Mouse (Mus musculus) limb, embryonic 13.5 days (tissue): ENCODE results near the gene Castor2. TPM values are rescaled to one million over a fixed set of nuclear protein-coding genes. Genes with fewer than 3 reads are reported as not detected.

Experiments used
- ATAC-seq: fragments of 200-750 bp; cut with Nextera tagmentation; 2 replicates; pipeline ENCODE4 v1.8.0; 2017; ENCODE audit warnings: low read depth, moderate number of reproducible peaks, moderate TSS enrichment; ENCODE audit not compliant: low FRiP score
- H3K27ac ChIP-seq: fragments of 300-500 bp; sonication (generic); 2 replicates; pipeline ENCODE4 v1.5.1; 2015; ENCODE audit warnings: inconsistent platforms, mild to moderate bottlenecking, moderate library complexity
- H3K27me3 ChIP-seq: fragments of 300-500 bp; sonication (generic); 2 replicates; pipeline ENCODE4 v1.6.1; 2015; ENCODE audit warnings: mild to moderate bottlenecking, inconsistent platforms
- H3K36me3 ChIP-seq: fragments of 300-500 bp; sonication (generic); 2 replicates; pipeline ENCODE4 v1.6.1; 2015; ENCODE audit warnings: inconsistent platforms, mild to moderate bottlenecking, moderate library complexity
- H3K4me1 ChIP-seq: fragments of 300-500 bp; sonication (generic); 2 replicates; pipeline ENCODE4 v1.6.1; 2015; ENCODE audit warnings: inconsistent platforms
- H3K4me2 ChIP-seq: fragments of 300-500 bp; sonication (generic); replicated peaks from 2 replicates; pipeline ENCODE4 v1.6.1; 2015; ENCODE audit warnings: inconsistent platforms, mild to moderate bottlenecking, moderate library complexity
- H3K4me3 ChIP-seq: fragments of 300-500 bp; sonication (generic); 2 replicates; pipeline ENCODE4 v1.5.1; 2015; ENCODE audit warnings: moderate library complexity, mild to moderate bottlenecking, inconsistent platforms
- H3K9ac ChIP-seq: fragments of 300-500 bp; sonication (generic); 2 replicates; pipeline ENCODE4 v1.6.1; 2015; ENCODE audit warnings: mild to moderate bottlenecking, inconsistent platforms
- H3K9me3 ChIP-seq: fragments of 300-500 bp; sonication (generic); 2 replicates; pipeline ENCODE4 v1.6.1; 2016; ENCODE audit warnings: inconsistent platforms
- WGBS: fragments of 180-500 bp; shearing (Covaris S2); methylation state at CpG from one replicate; pipeline ENCODE4 v1.1.7; 2015; 5-methylcytosine and 5-hydroxymethylcytosine counted together
- polyA plus RNA-seq: library from polyadenylated mRNA; unstranded; fragments of >200 nt; fragmentation: Nextera tagmentation; extraction: Ambion mirVana; gene quantifications from 2 replicates; pipeline ENCODE4 v1.2.1, GENCODE M21; 2015

The Castor2 gene
- polyA plus RNA-seq, 1 experiment from 2014 or later: 10.4 TPM

- Histone ChIP-seq H3K4me1 (peaks cover 9% of the 10 kb centered on the region), H3K27me3 (peaks cover 3% of the 10 kb centered on the region; the same call in 1 of the 2 replicates), H3K9ac (no peak overlapping the region), H3K9me3 (no peaks in the 10 kb centered on the region; the same call in 1 of the 2 replicates), H3K27ac (no peak overlapping the region), H3K4me3 (no peak overlapping the region), H3K36me3 (no peaks in the 10 kb centered on the region), H3K4me2 (peak overlapping the region; percentile 39)
- no peak for ATAC-seq
- 15% methylated on average over 18 of the region's 18 CpGs for WGBS
Observed at GRCm38 (mm10) chr5:134080685-134081548, 18.6 kb upstream of the Castor2 start.

- no peak overlapping the region for H3K4me2 ChIP-seq
- H3K36me3 ChIP-seq: no peaks in the 10 kb centered on the region
- no peak for ATAC-seq
- no peaks in the 10 kb centered on the region; the same call in 1 of the 2 replicates for H3K27me3 ChIP-seq
- no peak overlapping the region for H3K27ac ChIP-seq
- H3K4me1 ChIP-seq: peaks cover 9% of the 10 kb centered on the region
- no peaks in the 10 kb centered on the region for H3K9me3 ChIP-seq
- no peak overlapping the region for H3K4me3 ChIP-seq
- WGBS: 75% methylated on average over 4 of the region's 4 CpGs
- no peak overlapping the region for H3K9ac ChIP-seq
Observed at GRCm38 (mm10) chr5:134085227-134085626, 14.3 kb upstream of the Castor2 start.

- ATAC-seq: no peak
- Histone ChIP-seq H3K9me3 (no peaks in the 10 kb centered on the region), H3K4me1 (peaks cover 1% of the 10 kb centered on the region), H3K4me3 (no peak overlapping the region), H3K4me2 (no peak overlapping the region), H3K9ac (no peak overlapping the region), H3K27me3 (no peaks in the 10 kb centered on the region; the same call in 1 of the 2 replicates), H3K27ac (no peak overlapping the region), H3K36me3 (no peaks in the 10 kb centered on the region)
- WGBS: 83% methylated on average over 3 of the region's 3 CpGs
Observed at GRCm38 (mm10) chr5:134085887-134086639, 13.4 kb upstream of the Castor2 start.

- ATAC-seq: no peak
- WGBS: 80% methylated on average over 5 of the region's 5 CpGs
Observed at GRCm38 (mm10) chr5:134087211-134087610, 12.3 kb upstream of the Castor2 start.

GRCm38 (mm10) chr5:134095766-134096165 is 3.7 kb upstream of the Castor2 start:
- no peaks in the 10 kb centered on the region for H3K36me3 ChIP-seq
- no peaks in the 10 kb centered on the region for H3K9me3 ChIP-seq
- no peak for ATAC-seq
- 88% methylated on average over 2 of the region's 2 CpGs for WGBS
- H3K4me2 ChIP-seq: no peak overlapping the region
- no peak overlapping the region for H3K9ac ChIP-seq
- H3K27me3 ChIP-seq: no peaks in the 10 kb centered on the region
- H3K4me1 ChIP-seq: peaks cover 14% of the 10 kb centered on the region
- H3K27ac ChIP-seq: no peak overlapping the region
- no peak overlapping the region for H3K4me3 ChIP-seq

More at GRCm38 (mm10) chr5:134087211-134087610, 12.3 kb upstream of the Castor2 start:
- Histone ChIP-seq H3K9me3 (no peaks in the 10 kb centered on the region), H3K4me3 (no peak overlapping the region), H3K9ac (no peak overlapping the region), H3K4me2 (no peak overlapping the region), H3K36me3 (no peaks in the 10 kb centered on the region), H3K4me1 (no peaks in the 10 kb centered on the region), H3K27ac (no peak overlapping the region), H3K27me3 (no peaks in the 10 kb centered on the region; the same call in 1 of the 2 replicates)

GRCm38 (mm10) chr5:134098341-134098902 is 1.1 kb upstream of the Castor2 start:
- H3K9ac ChIP-seq: peak overlapping the region; percentile 79
- H3K27ac ChIP-seq: no peak overlapping the region
- peak overlapping the region; percentile 77 for H3K4me3 ChIP-seq
- H3K4me2 ChIP-seq: peak overlapping the region; percentile 92
- peaks cover 36% of the 10 kb centered on the region for H3K4me1 ChIP-seq
- no peaks in the 10 kb centered on the region for H3K36me3 ChIP-seq
- no peaks in the 10 kb centered on the region for H3K9me3 ChIP-seq
- WGBS: 48% methylated on average over 13 of the region's 13 CpGs
- no peaks in the 10 kb centered on the region for H3K27me3 ChIP-seq
- ATAC-seq: 0 out of 2 replicates have a peak, but pooled peaks have one; percentile 5

- peak overlapping the region; percentile 79 for H3K9ac ChIP-seq
- H3K27me3 ChIP-seq: no peaks in the 10 kb centered on the region
- ATAC-seq: peak; percentile 33; the same call in 1 of the 2 replicates
- H3K36me3 ChIP-seq: no peaks in the 10 kb centered on the region; the same call in 1 of the 2 replicates
- H3K4me2 ChIP-seq: peak overlapping the region; percentile 92
- no peaks in the 10 kb centered on the region for H3K9me3 ChIP-seq
- under 1% methylated on average over 17 of the region's 17 CpGs for WGBS
- H3K27ac ChIP-seq: peak overlapping the region; percentile 65; the same call in 1 of the 2 replicates
- H3K4me3 ChIP-seq: peak overlapping the region; percentile 77
- peaks cover 36% of the 10 kb centered on the region for H3K4me1 ChIP-seq
Observed at GRCm38 (mm10) chr5:134098976-134099375, 535 bp upstream of the Castor2 start.

- H3K4me3 ChIP-seq: peak overlapping the region; percentile 77
- H3K9ac ChIP-seq: peak overlapping the region; percentile 84
- H3K4me1 ChIP-seq: peaks cover 36% of the 10 kb centered on the region
- H3K4me2 ChIP-seq: peak overlapping the region; percentile 92
- no peak for ATAC-seq
- H3K27ac ChIP-seq: peak overlapping the region; percentile 67; the same call in 1 of the 2 replicates
- peaks cover 2% of the 10 kb centered on the region for H3K36me3 ChIP-seq
- WGBS: under 1% methylated on average over 17 of the region's 17 CpGs
- H3K27me3 ChIP-seq: no peaks in the 10 kb centered on the region
- H3K9me3 ChIP-seq: no peaks in the 10 kb centered on the region
Observed at GRCm38 (mm10) chr5:134100232-134100771, 791 bp downstream of the Castor2 start.

DNA sequence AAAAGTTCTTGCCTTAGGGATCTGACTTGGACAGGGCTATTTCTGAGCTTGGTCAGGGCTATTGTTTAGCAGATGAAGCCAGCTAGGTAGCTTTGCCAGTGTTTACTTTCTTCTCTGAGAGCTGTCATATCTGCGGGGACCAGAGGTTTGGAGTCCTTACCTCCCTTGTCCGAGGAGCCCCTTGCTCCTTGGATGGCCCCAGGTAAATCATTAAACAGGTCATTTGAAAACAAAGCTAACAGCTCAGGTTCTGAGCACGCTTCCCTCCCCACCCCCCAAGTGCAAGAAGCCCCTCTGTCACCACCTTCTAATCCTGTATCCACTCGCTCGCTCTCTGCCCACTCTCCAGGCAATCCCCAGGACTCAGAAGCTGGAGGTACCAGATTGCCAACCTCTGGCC is 1.8 kb downstream of the Castor2 start:
- Histone ChIP-seq H3K9me3 (no peaks in the 10 kb centered on the region), H3K4me1 (peaks cover 36% of the 10 kb centered on the region), H3K9ac (peak overlapping the region; percentile 19; the same call in 1 of the 2 replicates), H3K36me3 (peaks cover 12% of the 10 kb centered on the region), H3K4me2 (peak overlapping the region; percentile 92), H3K27me3 (no peaks in the 10 kb centered on the region), H3K4me3 (peak overlapping the region; percentile 77; the same call in 1 of the 2 replicates), H3K27ac (no peak overlapping the region)
- no peak for ATAC-seq
- 57% methylated on average over 5 of the region's 5 CpGs for WGBS

- no peak for ATAC-seq
- WGBS: 34% methylated on average over 5 of the region's 5 CpGs
- H3K36me3 ChIP-seq: peaks cover 15% of the 10 kb centered on the region
- peaks cover 36% of the 10 kb centered on the region for H3K4me1 ChIP-seq
- peak overlapping the region; percentile 92; the same call in 1 of the 2 replicates for H3K4me2 ChIP-seq
- no peak overlapping the region for H3K9ac ChIP-seq
- no peak overlapping the region for H3K27ac ChIP-seq
- no peak overlapping the region for H3K4me3 ChIP-seq
- H3K9me3 ChIP-seq: no peaks in the 10 kb centered on the region
- no peaks in the 10 kb centered on the region for H3K27me3 ChIP-seq
Observed at GRCm38 (mm10) chr5:134101883-134102282, 2.4 kb downstream of the Castor2 start.

DNA sequence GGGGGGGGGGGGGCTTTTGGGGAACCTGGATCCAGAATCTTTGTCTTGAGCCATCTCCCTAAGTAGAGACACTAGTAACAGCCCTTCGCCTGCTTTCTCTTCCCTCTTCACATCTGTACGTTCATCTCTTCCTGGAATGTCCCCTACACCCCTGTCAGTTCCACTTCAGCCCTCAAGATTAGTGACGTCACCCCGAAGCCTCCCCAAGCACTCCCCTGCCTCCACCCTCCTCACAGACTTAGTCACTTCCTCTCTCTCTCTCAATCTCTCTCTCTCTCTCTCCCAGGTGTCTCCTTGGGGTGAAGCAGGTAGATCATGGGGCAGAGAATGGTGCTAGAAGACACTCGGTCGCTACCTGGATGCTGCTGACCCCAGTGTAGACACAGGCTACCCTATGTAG is 3.2 kb downstream of the Castor2 start:
- no peak for ATAC-seq
- no peak overlapping the region for H3K4me3 ChIP-seq
- H3K9ac ChIP-seq: no peak overlapping the region
- no peak overlapping the region for H3K4me2 ChIP-seq
- no peaks in the 10 kb centered on the region for H3K27me3 ChIP-seq
- WGBS: 75% methylated on average over 6 of the region's 6 CpGs
- peaks cover 19% of the 10 kb centered on the region for H3K36me3 ChIP-seq
- H3K9me3 ChIP-seq: no peaks in the 10 kb centered on the region
- peaks cover 36% of the 10 kb centered on the region for H3K4me1 ChIP-seq
- H3K27ac ChIP-seq: no peak overlapping the region
